Mouse (Mus musculus) adipocyte (in vitro differentiated cells): Measurements from ENCODE around the gene Ccser2.

Experiments used
- DNase-seq: peaks from one replicate; pipeline ENCODE4 v3.0.0-alpha.2; 2016; ENCODE audit warnings: low spot score

The Ccser2 gene

DNA sequence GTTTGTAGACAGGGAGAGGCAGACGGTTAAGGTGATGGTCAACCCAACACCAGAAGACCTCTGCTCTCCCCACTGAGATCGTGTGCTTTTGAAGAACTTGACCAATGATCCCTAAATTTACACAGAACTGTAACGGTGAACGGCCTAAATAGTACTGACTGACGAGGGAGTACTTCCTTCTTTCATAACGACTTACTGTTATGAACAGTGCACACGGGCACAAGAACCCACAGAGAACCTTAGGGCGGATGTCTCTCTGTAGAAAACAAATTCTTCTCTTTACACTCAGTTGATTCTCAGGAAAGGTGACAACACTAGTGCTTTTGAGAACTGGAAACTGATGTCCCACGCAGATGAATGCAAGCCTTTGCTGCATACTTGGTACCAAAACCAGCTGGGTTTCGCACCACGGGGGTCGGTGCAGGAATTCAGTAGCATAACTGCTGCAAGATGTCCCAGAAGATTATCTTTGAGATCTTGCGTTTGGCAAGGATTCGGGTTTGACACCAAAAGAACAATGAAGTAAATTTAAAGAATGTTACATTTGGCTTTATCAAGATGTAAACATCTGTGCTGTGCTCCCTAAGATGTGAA is 99.7 kb downstream of the Ccser2 start:
- DNase-seq, result no peak

GRCm38 (mm10) chr14:36866966-36867700 is 101.4 kb downstream of the Ccser2 start:
- DNase-seq, result peak; percentile 89

DNA sequence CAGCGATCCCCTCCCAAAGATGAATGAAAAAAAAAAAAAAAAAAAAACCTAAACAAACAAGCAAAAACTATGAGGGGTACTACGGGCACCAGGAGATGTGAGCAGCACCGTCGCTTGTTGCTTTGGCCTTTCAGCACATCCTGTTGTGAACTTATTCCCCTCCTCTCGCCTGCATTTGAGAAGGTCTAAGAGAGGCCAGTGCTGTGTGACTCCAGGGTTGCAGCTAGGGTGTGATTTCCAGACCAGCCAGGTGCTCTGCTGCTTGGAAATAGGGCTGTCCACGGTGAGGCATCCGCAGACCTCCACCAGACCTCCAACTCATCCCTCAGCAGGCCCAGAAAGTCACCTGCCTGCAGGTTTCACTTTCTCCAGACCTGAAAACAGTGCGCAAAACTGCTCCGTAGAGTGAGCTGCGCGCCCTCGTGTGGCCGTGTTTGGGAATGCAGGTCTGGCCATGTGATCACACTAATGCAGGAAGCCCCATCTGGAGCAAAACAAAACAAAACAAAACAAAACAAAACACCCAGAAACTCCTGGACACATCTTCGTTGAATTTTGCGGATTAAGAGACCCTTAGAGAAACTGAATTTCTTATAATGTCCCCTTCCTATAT is 104.6 kb downstream of the Ccser2 start:
- DNase-seq, result peak; percentile 86

GRCm38 (mm10) chr14:36862387-36862786 is 106.2 kb downstream of the Ccser2 start:
- peak; percentile 33 for DNase-seq

- DNase-seq, result no peak
Observed at GRCm38 (mm10) chr14:36858932-36859331, 109.6 kb downstream of the Ccser2 start.

- DNase-seq, result peak; percentile 18
Observed at GRCm38 (mm10) chr14:36852972-36853371, 115.6 kb downstream of the Ccser2 start.

GRCm38 (mm10) chr14:36848860-36849259 is 119.7 kb downstream of the Ccser2 start:
- no peak for DNase-seq
